Mouse (Mus musculus): ENCODE measurements around the gene Gpr137. TPM values are rescaled to one million over a fixed set of nuclear protein-coding genes. Genes with fewer than 3 reads are reported as not detected.
"Not testable (repeated sequence)": the region's sequence is repeated elsewhere in the genome, so short reads cannot be mapped to it uniquely, and the experiment has no call there.

The Gpr137 gene
- polyA plus RNA-seq, 1 experiment from 2014 or later = 29.5 TPM

DNA sequence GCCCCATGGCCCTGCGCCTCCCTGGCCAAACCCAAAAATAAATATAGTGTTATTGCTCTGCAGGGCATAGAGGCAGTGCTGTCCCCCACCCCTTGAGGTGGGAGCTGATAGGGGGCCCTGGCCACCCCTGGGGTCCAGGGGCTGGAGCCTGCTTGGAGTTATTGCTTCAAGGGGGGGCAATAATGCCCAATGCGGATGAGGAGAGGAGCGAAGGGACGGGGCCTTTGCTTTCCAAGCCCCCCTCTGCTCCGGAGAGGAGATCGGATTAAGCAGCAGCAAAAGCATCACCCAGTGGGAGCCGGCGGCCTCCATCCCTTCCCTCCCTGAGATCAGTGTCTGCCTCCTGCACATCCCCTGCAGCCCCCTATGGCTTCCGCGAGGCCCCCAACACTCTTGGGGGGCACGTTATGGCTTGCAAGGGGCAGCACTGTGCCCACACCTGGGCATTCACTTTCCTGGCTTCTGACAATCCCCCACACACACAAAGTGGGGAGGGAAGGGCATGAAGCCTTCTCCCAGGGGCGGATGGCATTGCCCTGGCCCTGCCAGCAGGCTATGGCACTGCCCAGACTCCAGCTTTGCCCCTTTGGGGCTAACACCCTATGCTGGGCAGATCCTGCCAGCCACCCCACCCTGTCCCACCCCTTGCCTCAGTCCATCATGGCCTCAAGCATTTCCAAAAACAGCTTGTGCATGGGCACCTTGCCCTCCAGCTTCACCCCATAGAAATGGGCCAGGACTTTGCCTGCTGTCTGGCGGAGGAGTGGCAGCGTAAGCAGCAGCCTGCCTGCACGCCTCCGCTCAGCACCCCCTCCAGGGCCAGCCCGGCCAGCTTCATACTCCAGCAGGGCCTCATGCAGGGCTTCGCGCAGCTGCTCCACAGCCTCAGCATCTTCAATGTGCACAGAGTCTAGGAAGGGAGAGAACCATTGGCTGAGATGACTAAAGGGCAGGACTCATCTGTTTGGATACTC is 30.9 kb downstream of the Gpr137 start:
- Histone ChIP-seq H3K9me3 (replicated peaks) (no peaks in the 10 kb centered on the region), H3K4me3 (peak overlapping the region; percentile 82), H3K36me3 (peaks cover 45% of the 10 kb centered on the region)

DNA sequence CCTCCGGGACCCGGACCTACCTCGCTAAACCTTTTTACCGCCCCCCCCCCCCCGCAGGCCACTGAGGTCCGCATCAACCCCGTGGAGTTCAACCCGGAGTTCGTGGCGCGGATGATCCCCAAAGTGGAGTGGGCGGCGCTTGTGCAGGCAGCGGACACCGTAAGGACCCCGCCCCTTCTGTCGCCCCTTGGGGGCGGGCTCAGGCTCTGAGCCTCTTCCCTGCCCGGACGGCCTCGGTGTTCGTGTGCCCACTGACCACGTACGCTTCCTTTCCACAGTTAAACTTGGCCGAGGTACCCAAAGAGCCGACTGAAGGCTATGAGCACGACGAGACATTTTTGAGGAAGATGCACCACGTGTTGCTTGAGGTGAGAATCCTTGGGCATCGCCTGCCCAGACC is 32.0 kb downstream of the Gpr137 start:
- WGBS = under 1% methylated on average over 29 of the region's 30 CpGs
- peaks cover 54% of the 10 kb centered on the region for H3K36me3 ChIP-seq
- DNase-seq (ENCODE audit: low spot score) = peak; percentile 43

More for the DNA sequence above, 30.9 kb downstream of the Gpr137 start:
- Histone ChIP-seq H3K27me3 (ENCODE audit: low read depth, poor library complexity, severe bottlenecking) (no peaks in the 10 kb centered on the region), H3K27ac (replicated peaks) (no peak overlapping the region), H3K4me1 (peaks cover 34% of the 10 kb centered on the region)
- no peak for DNase-seq (ENCODE audit: low spot score)
- WGBS = 78% methylated on average over 19 of the region's 19 CpGs

DNA sequence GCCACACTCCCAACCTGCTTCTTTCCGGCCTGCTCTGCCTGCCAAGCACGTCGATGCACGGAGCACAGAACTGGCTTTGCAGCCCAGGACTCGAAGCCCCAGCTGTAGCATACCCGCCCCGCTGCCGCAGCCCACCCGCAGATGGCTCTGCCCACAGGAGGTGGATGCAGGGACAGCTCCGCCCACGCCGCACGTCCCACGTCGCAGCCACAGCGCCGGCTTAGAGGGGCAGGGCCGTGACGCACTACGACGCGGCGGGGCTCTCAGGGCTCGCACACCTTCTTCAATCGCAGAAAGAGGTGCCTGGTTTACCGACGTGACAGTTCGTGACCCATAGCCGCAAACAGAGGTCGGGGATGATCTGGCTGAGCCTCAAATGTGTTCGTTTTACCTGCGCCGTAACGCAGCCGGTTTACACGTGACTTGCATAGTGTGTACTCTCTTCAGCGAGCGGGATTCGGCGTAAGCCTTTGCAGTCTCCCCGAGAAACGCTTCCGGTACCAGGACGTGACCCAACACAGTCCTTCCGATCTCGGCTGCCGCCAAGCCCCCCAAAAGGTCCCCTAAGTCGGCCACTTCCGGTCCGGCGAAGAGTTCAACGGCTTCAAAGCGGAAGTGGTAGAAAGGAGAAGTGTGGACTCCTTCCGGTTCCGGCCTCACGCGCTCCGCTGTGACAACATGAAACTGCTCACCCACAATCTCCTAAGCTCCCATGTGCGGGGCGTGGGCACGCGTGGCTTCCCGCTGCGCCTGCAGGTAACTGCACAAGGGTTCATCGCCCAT is 32.6 kb downstream of the Gpr137 start, which contains the start of the genes Trmt112 and Prdx5:
Trmt112 (plus strand) TSS at position 192 of the 783 bp plus-strand sequence.
Prdx5 (minus strand) TSS at position 600 of the 783 bp plus-strand sequence.
- peaks cover 60% of the 10 kb centered on the region for H3K36me3 ChIP-seq

More for the DNA sequence above, 32.0 kb downstream of the Gpr137 start:
- peak overlapping the region; percentile 82 for H3K4me3 ChIP-seq
- peak overlapping the region; percentile 90 for H3K27ac ChIP-seq (replicated peaks)
- not testable (repeated sequence) for H3K9me3 ChIP-seq (replicated peaks); H3K27me3 ChIP-seq (ENCODE audit: low read depth, poor library complexity, severe bottlenecking)
- peaks cover 34% of the 10 kb centered on the region for H3K4me1 ChIP-seq

DNA sequence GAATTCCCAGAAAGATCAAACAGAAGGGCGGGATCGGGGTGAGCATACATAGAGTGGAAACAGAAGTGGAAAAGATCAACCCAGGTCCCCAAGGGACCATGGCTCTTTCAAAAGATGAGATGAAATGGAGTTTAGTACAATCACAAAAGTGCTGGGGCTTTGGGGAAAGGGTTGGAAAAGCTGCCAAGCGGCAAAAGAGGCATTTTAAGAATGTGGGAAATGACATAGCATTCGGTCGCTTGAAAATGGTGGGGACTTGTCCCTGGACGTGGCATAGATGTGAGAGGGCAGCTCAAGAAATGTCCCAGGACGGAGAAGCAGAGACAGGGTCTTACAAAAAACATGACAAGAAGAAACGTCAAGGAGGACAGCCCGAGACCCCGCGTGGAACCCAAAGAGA is 33.3 kb downstream of the Gpr137 start:
- H3K27me3 ChIP-seq (ENCODE audit: low read depth, poor library complexity, severe bottlenecking) = no peaks in the 10 kb centered on the region
- no peak for DNase-seq (ENCODE audit: low spot score)

More for the DNA sequence above, 32.6 kb downstream of the Gpr137 start, which contains the start of the genes Trmt112 and Prdx5:
- Histone ChIP-seq H3K27me3 (ENCODE audit: low read depth, poor library complexity, severe bottlenecking) (no peaks in the 10 kb centered on the region), H3K4me3 (peak within 1 kb of the TSS; percentile 82), H3K27ac (replicated peaks) (peak within 1 kb of the TSS; percentile 90), H3K9me3 (replicated peaks) (no peaks in the 10 kb centered on the region), H3K4me1 (peaks cover 34% of the 10 kb centered on the region)
- peak; percentile 93 for DNase-seq (ENCODE audit: low spot score)
- WGBS = under 1% methylated on average over 65 of the region's 65 CpGs

DNA sequence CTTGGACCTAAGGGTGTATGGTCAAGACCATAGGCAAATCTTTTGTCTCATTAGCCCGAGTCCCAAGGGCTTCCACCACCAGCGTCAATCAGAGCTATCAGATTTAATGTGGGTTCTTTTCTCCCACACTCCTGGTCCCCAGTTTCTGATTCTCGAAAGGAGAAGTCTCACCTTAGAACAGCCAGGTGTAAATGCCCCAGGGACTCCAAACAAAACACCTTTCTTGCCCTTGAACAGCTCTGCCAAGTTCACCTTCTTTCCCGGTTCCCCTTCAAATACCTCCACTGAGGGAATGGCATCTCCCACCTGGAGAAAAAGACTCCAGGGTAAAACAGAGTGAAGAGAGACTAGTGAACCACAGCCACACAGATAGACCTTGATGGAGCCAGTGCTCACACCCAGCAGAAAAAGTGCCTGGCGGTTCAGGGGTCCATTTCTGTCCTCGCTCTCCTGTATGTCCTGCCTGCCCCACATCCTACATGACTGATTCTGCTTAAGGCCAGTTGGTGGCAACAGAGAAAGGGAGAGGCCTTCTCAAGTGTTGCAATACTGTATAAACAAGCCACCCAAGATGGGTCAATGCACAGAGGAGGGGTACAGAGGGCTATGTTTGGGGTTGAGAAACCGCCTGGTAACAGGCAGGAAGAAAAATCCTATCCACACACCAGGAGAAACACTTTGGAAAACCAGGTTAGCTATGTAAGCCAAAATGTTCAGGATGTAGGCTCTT is 34.3 kb downstream of the Gpr137 start:
- Histone ChIP-seq H3K9me3 (replicated peaks) (no peaks in the 10 kb centered on the region), H3K4me3 (peak overlapping the region; percentile 82), H3K27ac (replicated peaks) (no peak overlapping the region), H3K36me3 (peaks cover 57% of the 10 kb centered on the region), H3K4me1 (peaks cover 34% of the 10 kb centered on the region), H3K27me3 (ENCODE audit: low read depth, poor library complexity, severe bottlenecking) (no peaks in the 10 kb centered on the region)
- no peak for DNase-seq (ENCODE audit: low spot score)
- 88% methylated on average over 7 of the region's 7 CpGs for WGBS

More for the DNA sequence above, 33.3 kb downstream of the Gpr137 start:
- H3K36me3 ChIP-seq = peaks cover 64% of the 10 kb centered on the region
- H3K9me3 ChIP-seq (replicated peaks) = no peaks in the 10 kb centered on the region
- peak overlapping the region; percentile 90 for H3K27ac ChIP-seq (replicated peaks)
- H3K4me1 ChIP-seq = peaks cover 34% of the 10 kb centered on the region
- H3K4me3 ChIP-seq = peak overlapping the region; percentile 82
- WGBS = 14% methylated on average over 11 of the region's 11 CpGs

DNA sequence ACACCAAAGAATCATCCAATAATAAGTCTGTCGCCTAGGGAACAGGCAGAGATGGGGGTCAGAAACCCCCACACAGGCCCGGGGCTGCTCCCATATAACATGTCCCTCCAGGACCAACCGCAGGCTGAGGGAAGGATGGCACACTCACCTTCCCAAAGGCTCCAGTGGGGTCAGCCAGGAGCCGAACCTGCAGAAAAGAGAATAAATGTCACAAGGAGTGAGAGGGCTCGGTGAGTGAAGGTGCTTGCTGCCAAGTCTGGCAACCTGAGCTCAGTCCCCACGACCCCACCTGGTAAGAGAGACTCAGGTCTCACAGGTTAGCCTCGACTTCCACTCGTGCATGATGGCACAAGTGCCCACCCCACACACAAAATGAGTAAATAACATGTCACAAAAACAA is 35.2 kb downstream of the Gpr137 start:
- WGBS = 92% methylated on average over 8 of the region's 8 CpGs
- Histone ChIP-seq H3K9me3 (replicated peaks) (no peaks in the 10 kb centered on the region), H3K27me3 (ENCODE audit: low read depth, poor library complexity, severe bottlenecking) (no peaks in the 10 kb centered on the region), H3K27ac (replicated peaks) (no peak overlapping the region), H3K36me3 (peaks cover 48% of the 10 kb centered on the region), H3K4me3 (no peak overlapping the region), H3K4me1 (peaks cover 34% of the 10 kb centered on the region)
- DNase-seq (ENCODE audit: low spot score) = no peak

DNA sequence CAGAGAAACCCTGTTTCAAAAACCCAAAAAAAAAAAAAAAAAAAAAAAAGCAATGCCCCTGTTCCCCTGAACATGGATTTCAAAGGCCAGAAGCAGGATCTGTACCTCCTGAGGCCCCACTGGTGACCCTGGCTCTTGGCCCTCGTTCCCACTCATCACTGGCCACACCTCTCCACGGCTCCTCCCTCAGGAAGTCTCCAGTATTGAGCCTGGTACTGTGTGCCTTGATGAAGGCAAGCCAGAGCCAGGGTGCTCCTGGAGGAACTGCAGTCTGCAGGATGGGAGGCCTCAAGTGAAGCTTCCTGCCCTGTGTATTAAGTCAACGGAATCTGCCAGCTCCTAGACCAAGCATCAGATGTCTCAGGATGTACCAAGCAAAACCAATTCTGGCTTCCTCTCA is 36.1 kb downstream of the Gpr137 start:
- no peak for DNase-seq (ENCODE audit: low spot score)
- Histone ChIP-seq H3K4me3 (no peak overlapping the region), H3K4me1 (peaks cover 28% of the 10 kb centered on the region), H3K27ac (replicated peaks) (no peak overlapping the region), H3K27me3 (ENCODE audit: low read depth, poor library complexity, severe bottlenecking) (no peaks in the 10 kb centered on the region), H3K9me3 (replicated peaks) (no peaks in the 10 kb centered on the region), H3K36me3 (peaks cover 39% of the 10 kb centered on the region)
- 85% methylated on average over 3 of the region's 3 CpGs for WGBS

DNA sequence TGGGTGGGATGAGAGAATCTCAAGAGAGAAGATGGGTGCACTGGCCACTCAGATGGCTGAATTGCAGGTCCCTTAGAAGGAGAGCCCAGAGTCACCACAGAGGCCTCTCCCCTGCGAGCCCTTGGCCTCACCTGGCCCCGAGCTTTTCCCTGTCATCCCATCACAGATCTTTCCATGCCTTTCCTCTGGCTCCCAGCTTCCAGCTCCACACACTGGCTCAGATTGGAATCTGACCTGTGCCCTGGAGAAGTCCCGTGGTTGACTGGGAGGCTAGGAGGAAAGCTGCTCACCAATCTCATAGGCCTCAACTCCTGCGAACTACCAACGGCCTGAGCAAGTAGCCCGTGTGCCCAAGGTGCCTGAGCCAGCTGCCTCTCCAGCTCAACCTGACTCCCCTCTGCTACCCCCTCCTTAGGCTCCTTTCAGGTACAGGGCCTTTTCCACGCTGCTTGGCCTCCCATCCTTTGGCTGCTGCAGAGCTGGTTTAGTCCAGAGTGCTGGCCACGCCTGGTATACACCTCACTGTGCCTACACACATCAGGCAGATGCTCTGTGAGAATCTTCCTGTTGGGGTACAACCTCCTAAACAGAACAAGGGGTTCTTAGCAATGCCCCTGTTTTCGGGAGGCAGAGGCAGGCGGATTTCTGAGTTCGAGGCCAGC is 36.7 kb downstream of the Gpr137 start:
- Histone ChIP-seq H3K9me3 (replicated peaks) (no peaks in the 10 kb centered on the region), H3K4me3 (no peak overlapping the region), H3K36me3 (peaks cover 35% of the 10 kb centered on the region), H3K27me3 (ENCODE audit: low read depth, poor library complexity, severe bottlenecking) (no peaks in the 10 kb centered on the region), H3K27ac (replicated peaks) (no peak overlapping the region), H3K4me1 (peaks cover 24% of the 10 kb centered on the region)
- WGBS = 91% methylated on average over 11 of the region's 11 CpGs
- DNase-seq (ENCODE audit: low spot score) = no peak

DNA sequence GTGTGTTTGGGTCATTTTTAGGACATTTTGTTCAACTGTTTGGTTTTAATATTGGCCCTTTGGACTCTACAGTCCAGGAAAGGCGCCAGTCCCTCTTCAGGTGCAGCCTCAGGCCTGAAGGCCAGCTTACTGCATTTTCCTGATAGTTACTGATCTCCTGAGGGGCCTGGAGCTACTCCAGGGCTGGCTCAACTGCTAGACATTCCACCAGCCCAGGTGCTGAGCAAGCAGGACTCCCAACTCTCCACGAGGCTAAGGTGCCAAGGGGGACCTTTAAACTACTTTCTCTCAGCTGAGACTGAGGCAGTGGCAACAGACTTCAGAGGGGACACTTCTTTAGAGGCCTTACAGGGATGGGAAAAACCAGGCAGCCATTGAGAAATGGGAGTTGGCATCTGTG is 37.4 kb downstream of the Gpr137 start:
- peaks cover 22% of the 10 kb centered on the region for H3K4me1 ChIP-seq
- 79% methylated on average over 2 of the region's 2 CpGs for WGBS

DNA sequence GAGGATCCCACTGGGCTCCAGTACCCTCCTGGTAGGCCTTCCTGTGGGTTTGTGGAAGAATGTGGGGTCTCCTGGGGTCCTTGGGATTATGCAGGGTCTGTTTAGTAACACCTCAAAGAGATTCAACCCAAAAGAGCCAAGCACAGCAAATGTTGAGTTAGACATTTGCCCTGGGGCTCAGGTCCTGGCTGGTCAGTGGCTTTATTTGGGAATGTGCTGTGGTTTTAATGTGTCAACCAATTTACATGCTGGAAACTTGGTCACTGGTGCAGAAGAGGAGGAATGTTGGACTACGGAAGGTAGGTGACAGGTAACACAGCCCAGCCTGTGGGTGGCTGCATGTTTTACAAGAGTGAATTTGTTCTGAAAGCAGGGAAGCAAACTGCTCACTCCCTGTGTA is 39.2 kb downstream of the Gpr137 start:
- Histone ChIP-seq H3K4me1 (peaks cover 6% of the 10 kb centered on the region), H3K9me3 (replicated peaks) (0 out of 2 replicates have a peak, but pooled peaks cover 8% of the 10 kb centered on the region), H3K27ac (replicated peaks) (no peak overlapping the region), H3K27me3 (ENCODE audit: low read depth, poor library complexity, severe bottlenecking) (no peaks in the 10 kb centered on the region), H3K4me3 (no peak overlapping the region), H3K36me3 (peaks cover 35% of the 10 kb centered on the region)
- no peak for DNase-seq (ENCODE audit: low spot score)
- WGBS = 92% methylated on average over 1 of the region's 1 CpGs

More for the DNA sequence above, 37.4 kb downstream of the Gpr137 start:
- no peak overlapping the region for H3K27ac ChIP-seq (replicated peaks)
- no peaks in the 10 kb centered on the region for H3K27me3 ChIP-seq (ENCODE audit: low read depth, poor library complexity, severe bottlenecking)
- no peak overlapping the region for H3K4me3 ChIP-seq
- H3K36me3 ChIP-seq = peaks cover 35% of the 10 kb centered on the region
- 0 out of 2 replicates have a peak, but pooled peaks cover 7% of the 10 kb centered on the region for H3K9me3 ChIP-seq (replicated peaks)
- DNase-seq (ENCODE audit: low spot score) = no peak

DNA sequence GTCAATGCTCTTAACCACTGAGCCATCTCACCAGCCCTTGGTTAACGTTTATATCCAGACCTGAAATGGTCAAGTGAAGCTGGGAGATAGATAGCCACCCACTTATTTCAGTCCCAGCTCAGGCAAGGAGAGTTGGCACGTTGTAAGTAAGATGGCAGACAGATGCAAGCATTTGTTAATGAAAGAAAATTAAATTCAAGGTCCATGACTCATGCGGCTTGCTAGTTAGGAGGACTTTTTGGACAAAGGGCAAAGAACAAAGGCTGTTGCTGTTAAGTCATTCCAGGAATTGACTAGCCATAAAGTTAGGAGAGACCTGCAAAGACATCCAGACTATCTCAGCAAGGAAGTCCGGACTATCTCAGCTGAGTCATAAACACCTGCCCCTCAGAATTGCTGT is 42.6 kb downstream of the Gpr137 start:
- Histone ChIP-seq H3K9me3 (replicated peaks) (peaks cover 16% of the 10 kb centered on the region; the same call in 1 of the 2 replicates), H3K36me3 (peaks cover 9% of the 10 kb centered on the region), H3K4me1 (no peaks in the 10 kb centered on the region), H3K4me3 (no peak overlapping the region), H3K27ac (replicated peaks) (no peak overlapping the region), H3K27me3 (ENCODE audit: low read depth, poor library complexity, severe bottlenecking) (no peaks in the 10 kb centered on the region)
- WGBS = 86% methylated on average over 4 of the region's 4 CpGs
- DNase-seq (ENCODE audit: low spot score) = no peak

Measured in midbrain, embryonic 10.5 days (tissue).